Mouse (Mus musculus) MEL (cell line): ENCODE data around the gene Lrtm2. TPM values are rescaled to one million over a fixed set of nuclear protein-coding genes. Genes with fewer than 3 reads are reported as not detected.

Experiments used
- DNase-seq: peaks from one replicate; pipeline ENCODE4 v3.0.0; 2011; ENCODE audit warnings: low read depth, low spot score
- H3K27ac ChIP-seq: 2 replicates; pipeline ENCODE4 v1.5.1; 2012; ENCODE audit warnings: low read depth, mild to moderate bottlenecking, control low read depth, low read length, moderate library complexity; ENCODE audit not compliant: control insufficient read depth
- H3K27me3 ChIP-seq, 2 experiments: fragments of 150-350 bp in 1 of 2; sonication (generic) in 1 of 2; 2 replicates each; pipeline ENCODE4 v1.6.1; 2012; ENCODE audit warnings: low read length in 2 of 2, mild to moderate bottlenecking in 2 of 2, improper control_type of control experiment in 1 of 2, moderate library complexity in 1 of 2; ENCODE audit not compliant: insufficient read depth in 2 of 2, control insufficient read depth in 1 of 2
- H3K36me3 ChIP-seq, 2 experiments: 2 replicates each; pipeline ENCODE4 v1.6.1; 2012 to 2014; ENCODE audit warnings: low read length in 2 of 2, improper control_type of control experiment in 1 of 2, inconsistent platforms in 1 of 2, mild to moderate bottlenecking in 1 of 2; ENCODE audit not compliant: insufficient read depth in 2 of 2, control insufficient read depth in 1 of 2
- H3K4me1 ChIP-seq, 2 experiments: fragments of 150-350 bp in 1 of 2; sonication (generic) in 1 of 2; 2 replicates each; pipeline ENCODE4 v1.6.1; 2012; ENCODE audit warnings: low read length in 2 of 2, improper control_type of control experiment in 1 of 2, mild to moderate bottlenecking in 1 of 2; ENCODE audit not compliant: insufficient read depth in 2 of 2, control insufficient read depth in 1 of 2
- H3K4me3 ChIP-seq, 2 experiments: fragments of 150-350 bp in 1 of 2; sonication (generic) in 1 of 2; 2 replicates each; pipeline ENCODE4 v1.5.1; 2012; ENCODE audit warnings: low read depth in 2 of 2, low read length in 2 of 2, mild to moderate bottlenecking in 2 of 2, moderate library complexity in 2 of 2, control low read depth in 1 of 2, improper control_type of control experiment in 1 of 2; ENCODE audit not compliant: control insufficient read depth in 1 of 2, insufficient read depth in 1 of 2
- H3K79me2 ChIP-seq: 2 replicates; pipeline ENCODE4 v1.6.1; 2012; ENCODE audit warnings: mild to moderate bottlenecking, low read length, moderate library complexity; ENCODE audit not compliant: control insufficient read depth, poor library complexity, insufficient read depth
- H3K9ac ChIP-seq: 2 replicates; pipeline ENCODE4 v1.6.1; 2012; ENCODE audit warnings: low read depth, mild to moderate bottlenecking, control low read depth, low read length, moderate library complexity; ENCODE audit not compliant: control insufficient read depth, poor library complexity, severe bottlenecking
- H3K9me3 ChIP-seq: fragments of 150-350 bp; sonication (generic); replicated peaks from 2 replicates; pipeline ENCODE4 v1.6.1; 2012; ENCODE audit warnings: mild to moderate bottlenecking, low read length, improper control_type of control experiment, moderate library complexity; ENCODE audit not compliant: insufficient read depth
- BHLHE40 ChIP-seq: IDR thresholded peaks from 2 replicates; pipeline ENCODE4 v1.6.1; 2012; ENCODE audit warnings: low read depth, mild to moderate bottlenecking, inconsistent platforms, low read length, improper control_type of control experiment, borderline replicate concordance
- CHD1 ChIP-seq: IDR thresholded peaks from 2 replicates; pipeline ENCODE4 v1.6.1; 2012; ENCODE audit warnings: low read depth, mild to moderate bottlenecking, inconsistent platforms, low read length, improper control_type of control experiment
- CHD2 ChIP-seq: IDR thresholded peaks from 2 replicates; pipeline ENCODE4 v1.6.1; 2011; ENCODE audit warnings: low read length, improper control_type of control experiment
- CTCF ChIP-seq, 3 experiments: IDR thresholded peaks in 2 of 3; conservative IDR thresholded peaks in 1 of 3; 2 replicates each; pipeline ENCODE4 v1.5.1; 2011 to 2012; ENCODE audit warnings: low read length in 3 of 3, low read depth in 2 of 3, mild to moderate bottlenecking in 2 of 3, improper control_type of control experiment in 1 of 3, inconsistent platforms in 1 of 3, mixed read lengths in 1 of 3, moderate library complexity in 1 of 3; ENCODE audit not compliant: control insufficient read depth in 1 of 3, insufficient read depth in 1 of 3, poor library complexity in 1 of 3, severe bottlenecking in 1 of 3
- EP300 ChIP-seq, 2 experiments: IDR thresholded peaks; 2 replicates each; pipeline ENCODE4 v1.6.1; 2011; ENCODE audit warnings: improper control_type of control experiment in 2 of 2, low read length in 2 of 2, low read depth in 1 of 2, mild to moderate bottlenecking in 1 of 2
- ETS1 ChIP-seq: IDR thresholded peaks from 2 replicates; pipeline ENCODE4 v1.6.1; 2012; ENCODE audit warnings: low read depth, mild to moderate bottlenecking, inconsistent platforms, low read length, improper control_type of control experiment, moderate library complexity
- GABPA ChIP-seq: IDR thresholded peaks from 2 replicates; pipeline ENCODE4 v1.6.1; 2012; ENCODE audit warnings: low read depth, mild to moderate bottlenecking, inconsistent platforms, low read length, improper control_type of control experiment, moderate library complexity
- GATA1 ChIP-seq: IDR thresholded peaks from 2 replicates; pipeline ENCODE4 v1.6.1; 2011; ENCODE audit warnings: low read depth, low read length, improper control_type of control experiment
- HCFC1 ChIP-seq: IDR thresholded peaks from 2 replicates; pipeline ENCODE4 v1.6.1; 2012; ENCODE audit warnings: low read depth, mild to moderate bottlenecking, inconsistent platforms, low read length, improper control_type of control experiment, moderate library complexity
- JUND ChIP-seq: IDR thresholded peaks from 2 replicates; pipeline ENCODE4 v1.6.1; 2011; ENCODE audit warnings: low read depth, mild to moderate bottlenecking, improper control_type of control experiment, low read length
- KAT2A ChIP-seq: conservative IDR thresholded peaks from 2 replicates; pipeline ENCODE4 v1.6.1; 2012; ENCODE audit warnings: low read depth, low read length, improper control_type of control experiment, inconsistent platforms
- MAZ ChIP-seq: IDR thresholded peaks from 2 replicates; pipeline ENCODE4 v1.6.1; 2012; ENCODE audit warnings: low read depth, mild to moderate bottlenecking, inconsistent platforms, low read length, improper control_type of control experiment
- MXI1 ChIP-seq: IDR thresholded peaks from 2 replicates; pipeline ENCODE4 v1.6.1; 2011; ENCODE audit warnings: mild to moderate bottlenecking, low read depth, low read length, improper control_type of control experiment
- MYB ChIP-seq: IDR thresholded peaks from 2 replicates; pipeline ENCODE4 v1.6.1; 2011; ENCODE audit warnings: mild to moderate bottlenecking, low read depth, low read length, improper control_type of control experiment
- NELFE ChIP-seq: IDR thresholded peaks from 2 replicates; pipeline ENCODE4 v1.6.1; 2011; ENCODE audit warnings: low read depth, low read length, improper control_type of control experiment
- POLR2A ChIP-seq, 2 experiments: IDR thresholded peaks; 2 replicates each; pipeline ENCODE4 v1.6.1; 2011 to 2012; ENCODE audit warnings: low read length in 2 of 2, mild to moderate bottlenecking in 2 of 2, control low read depth in 1 of 2, improper control_type of control experiment in 1 of 2, low read depth in 1 of 2, moderate library complexity in 1 of 2; ENCODE audit not compliant: control insufficient read depth in 1 of 2, insufficient read depth in 1 of 2, poor library complexity in 1 of 2
- RCOR1 ChIP-seq: IDR thresholded peaks from 2 replicates; pipeline ENCODE4 v1.6.1; 2012; ENCODE audit warnings: low read depth, mild to moderate bottlenecking, inconsistent platforms, low read length, improper control_type of control experiment
- SIN3A ChIP-seq: IDR thresholded peaks from 2 replicates; pipeline ENCODE4 v1.6.1; 2012; ENCODE audit warnings: low read length, improper control_type of control experiment, inconsistent platforms
- SMC3 ChIP-seq: IDR thresholded peaks from 2 replicates; pipeline ENCODE4 v1.6.1; 2011; ENCODE audit warnings: low read depth, low read length, improper control_type of control experiment
- TBP ChIP-seq: IDR thresholded peaks from 2 replicates; pipeline ENCODE4 v1.8.0; 2011; ENCODE audit warnings: low read depth, low read length, improper control_type of control experiment
- UBTF ChIP-seq: IDR thresholded peaks from 2 replicates; pipeline ENCODE4 v1.6.1; 2012; ENCODE audit warnings: low read depth, mild to moderate bottlenecking, inconsistent platforms, low read length, improper control_type of control experiment, moderate library complexity, borderline replicate concordance; ENCODE audit not compliant: insufficient read depth
- USF1 ChIP-seq: IDR thresholded peaks from 2 replicates; pipeline ENCODE4 v1.6.1; 2014; ENCODE audit warnings: low read depth, mild to moderate bottlenecking, inconsistent platforms, low read length, improper control_type of control experiment, moderate library complexity
- USF2 ChIP-seq, 2 experiments: IDR thresholded peaks; 2 replicates each; pipeline ENCODE4 v1.6.1; 2011 to 2012; ENCODE audit warnings: improper control_type of control experiment in 2 of 2, low read length in 2 of 2, borderline replicate concordance in 1 of 2, inconsistent platforms in 1 of 2, low read depth in 1 of 2, mild to moderate bottlenecking in 1 of 2; ENCODE audit not compliant: insufficient read depth in 1 of 2
- ZMIZ1 ChIP-seq: IDR thresholded peaks from 2 replicates; pipeline ENCODE4 v1.6.1; 2012; ENCODE audit warnings: low read depth, mild to moderate bottlenecking, inconsistent platforms, low read length, improper control_type of control experiment, moderate library complexity
- ZNF384 ChIP-seq: IDR thresholded peaks from 2 replicates; pipeline ENCODE4 v1.6.1; 2012; ENCODE audit warnings: low read depth, mild to moderate bottlenecking, inconsistent platforms, low read length, improper control_type of control experiment
- polyA plus RNA-seq, 2 experiments: library from polyadenylated mRNA; stranded (reverse) in 1 of 2; unstranded in 1 of 2; fragments of >175 nt in 1 of 2; fragments of >200 nt in 1 of 2; gene quantifications; 2 replicates each; pipeline versions ENCODE4 v1.2.1 to v1.2.4; 2012; ENCODE audit warnings: low replicate concordance in 2 of 2, low read depth in 1 of 2; ENCODE audit not compliant: insufficient read length in 2 of 2, insufficient read depth in 1 of 2, missing spikeins in 1 of 2
- total RNA-seq: library from RNA; depleted of rRNA; stranded (reverse); fragments of 300-350 nt; gene quantifications from 2 replicates; pipeline ENCODE4 v1.2.3, GENCODE M21; 2012

Gene Lrtm2
- total and polyA plus RNA-seq, 3 experiments: not detected

DNA sequence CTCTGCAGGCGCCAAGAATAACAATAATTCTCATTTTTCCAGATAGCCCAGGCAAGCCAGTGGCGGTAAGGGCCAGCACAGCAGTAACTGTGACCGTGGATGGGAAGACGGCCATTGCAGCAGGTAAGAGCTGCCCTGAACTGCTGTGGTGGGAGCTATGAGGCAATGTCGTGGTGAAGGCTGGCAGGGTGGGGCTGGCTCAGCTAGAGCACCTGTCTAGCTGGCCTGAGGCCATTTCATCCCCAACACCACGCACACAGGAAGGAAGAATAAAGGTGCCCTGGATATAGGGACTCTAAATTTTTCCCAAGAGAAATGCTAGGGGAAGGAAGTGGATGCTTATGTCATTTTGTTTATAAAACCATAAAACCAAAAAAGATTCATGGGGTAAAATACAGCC lies 18.2 kb downstream of the Lrtm2 start:
- no peak overlapping the region for H3K27ac ChIP-seq
- DNase-seq: no peak
- H3K9me3 ChIP-seq: no peaks in the 10 kb centered on the region
- peaks cover 0 to 4% of the 10 kb centered on the region in 2 experiments; a peak in 2 of 4 replicates for H3K4me1 ChIP-seq
- no peak overlapping the region for H3K9ac ChIP-seq
- H3K27me3 ChIP-seq: peaks cover 0 to 1% of the 10 kb centered on the region in 2 experiments; a peak in 2 of 4 replicates
- H3K36me3 ChIP-seq: no peaks in the 10 kb centered on the region
- H3K4me3 ChIP-seq: no peak overlapping the region
- no peaks in the 10 kb centered on the region for H3K79me2 ChIP-seq
- TF ChIP-seq USF2 (IDR thresholded peaks at IDR 0.05; ENCODE audit: borderline replicate concordance in 1 of 2, insufficient read depth in 1 of 2, low read depth in 1 of 2, low read length in 2 of 2): no peak
- TF ChIP-seq POLR2A (IDR thresholded peaks at IDR 0.05; ENCODE audit: control insufficient read depth in 1 of 2, insufficient read depth in 1 of 2, low read depth in 1 of 2, low read length in 2 of 2, poor library complexity in 1 of 2): no peak
- no peak for TF ChIP-seq MXI1
- no peak for TF ChIP-seq JUND
- no peak for TF ChIP-seq RCOR1
- TF ChIP-seq NELFE: no peak
- no peak for TF ChIP-seq KAT2A
- no peak for TF ChIP-seq USF1
- TF ChIP-seq CHD2: no peak
- TF ChIP-seq BHLHE40: no peak
- no peak for TF ChIP-seq MAZ
- TF ChIP-seq SMC3: no peak
- TF ChIP-seq MYB: no peak
- TF ChIP-seq CHD1: no peak

DNA sequence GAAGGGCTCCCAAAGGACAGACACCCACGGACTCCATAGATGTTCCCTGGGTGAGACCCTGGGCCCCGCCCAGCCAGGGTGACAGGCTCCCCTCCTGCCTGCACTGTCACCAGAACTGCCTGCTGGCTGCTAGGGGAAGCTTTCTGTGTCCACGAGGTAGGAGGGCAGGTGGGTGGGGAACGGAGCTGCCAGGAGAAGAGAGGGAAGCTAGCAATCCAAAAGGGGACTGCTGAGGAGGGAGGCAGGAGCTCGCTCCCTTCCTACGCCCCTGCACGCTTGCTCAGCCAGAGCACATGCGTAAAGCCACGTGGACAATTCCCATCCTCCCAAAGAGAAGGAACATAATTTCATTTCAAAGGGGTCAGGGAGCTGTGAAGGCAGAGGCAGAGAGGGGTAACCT lies 20.4 kb downstream of the Lrtm2 start:
- peaks cover 0 to 4% of the 10 kb centered on the region in 2 experiments; a peak in 2 of 4 replicates for H3K4me1 ChIP-seq
- no peak for DNase-seq
- TF ChIP-seq SIN3A (no peak), POLR2A (IDR thresholded peaks at IDR 0.05; ENCODE audit: control insufficient read depth in 1 of 2, insufficient read depth in 1 of 2, low read depth in 1 of 2, low read length in 2 of 2, poor library complexity in 1 of 2) (no peak), UBTF (no peak), MXI1 (no peak), HCFC1 (no peak), EP300 (IDR thresholded peaks at IDR 0.05; ENCODE audit: low read depth in 1 of 2, low read length in 2 of 2) (no peak), ETS1 (no peak), USF2 (IDR thresholded peaks at IDR 0.05; ENCODE audit: borderline replicate concordance in 1 of 2, insufficient read depth in 1 of 2, low read depth in 1 of 2, low read length in 2 of 2) (no peak), USF1 (no peak), NELFE (no peak), MAZ (no peak), ZNF384 (no peak), TBP (no peak), GATA1 (no peak), CTCF (IDR thresholded peaks at IDR 0.05 in 2 of 3, conservative IDR thresholded peaks at IDR 0.05 in 1 of 3; ENCODE audit: control insufficient read depth in 1 of 3, insufficient read depth in 1 of 3, low read depth in 2 of 3, low read length in 3 of 3, poor library complexity in 1 of 3, severe bottlenecking in 1 of 3) (no peak), GABPA (no peak), MYB (no peak), ZMIZ1 (no peak)
- H3K4me3 ChIP-seq: no peak overlapping the region
- H3K27me3 ChIP-seq: peaks cover 0 to 1% of the 10 kb centered on the region in 2 experiments; a peak in 2 of 4 replicates
- no peaks in the 10 kb centered on the region for H3K9me3 ChIP-seq
- H3K79me2 ChIP-seq: no peaks in the 10 kb centered on the region
- no peak overlapping the region for H3K27ac ChIP-seq
- no peak overlapping the region for H3K9ac ChIP-seq
- no peaks in the 10 kb centered on the region for H3K36me3 ChIP-seq
